Mouse (Mus musculus): ENCODE results near the gene Gm17662. TPM values are rescaled to one million over a fixed set of nuclear protein-coding genes. Genes with fewer than 3 reads are reported as not detected.
A peak's percentile ranks its signal among the peaks of the same experiment; 100 is the strongest.

Gm17662 gene
- polyA plus RNA-seq, 1 experiment = not detected

DNA sequence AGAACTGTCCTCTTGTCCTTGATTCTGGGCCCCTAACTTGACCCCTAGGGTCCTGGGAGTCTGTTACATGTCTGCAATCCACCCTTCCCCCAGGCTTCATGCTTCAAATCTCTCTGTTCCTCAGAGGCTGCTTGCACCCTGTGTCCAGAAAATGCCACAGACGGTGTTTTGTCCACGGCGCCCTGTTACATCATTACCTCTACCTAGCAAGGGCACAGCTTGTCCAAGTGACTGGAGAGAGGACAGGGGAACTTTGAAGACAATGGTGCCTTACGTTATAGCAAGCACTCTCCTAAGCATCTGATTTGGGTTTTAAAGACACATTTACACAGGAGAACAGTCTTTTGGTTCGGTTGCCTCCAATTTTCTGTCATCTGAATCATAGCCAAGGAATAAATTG is 36.5 kb downstream of the Gm17662 start:
- DNase-seq = no peak
- H3K36me3 ChIP-seq (ENCODE audit: control insufficient read depth, insufficient read depth, low read length) = no peaks in the 10 kb centered on the region
- TF ChIP-seq POLR2A (IDR thresholded peaks at IDR 0.05; ENCODE audit: control insufficient read depth, extremely low read depth, insufficient read depth, low read length, poor library complexity) = no peak
- no peak for TF ChIP-seq CTCF (IDR thresholded peaks at IDR 0.05; ENCODE audit: borderline replicate concordance, control insufficient read depth, extremely low read depth, insufficient read depth, low read length, poor library complexity)
- no peaks in the 10 kb centered on the region for H3K4me1 ChIP-seq (replicated peaks; ENCODE audit: control insufficient read depth, insufficient read depth, low read length)
- WGBS = 81% methylated on average over 5 of the region's 5 CpGs
- no peaks in the 10 kb centered on the region for H3K27me3 ChIP-seq (ENCODE audit: control insufficient read depth, insufficient read depth, low read length)
- no peak overlapping the region for H3K27ac ChIP-seq (ENCODE audit: control insufficient read depth, insufficient read depth, low read length)
- no peak overlapping the region for H3K4me3 ChIP-seq (ENCODE audit: control insufficient read depth, insufficient read depth, low read length)

DNA sequence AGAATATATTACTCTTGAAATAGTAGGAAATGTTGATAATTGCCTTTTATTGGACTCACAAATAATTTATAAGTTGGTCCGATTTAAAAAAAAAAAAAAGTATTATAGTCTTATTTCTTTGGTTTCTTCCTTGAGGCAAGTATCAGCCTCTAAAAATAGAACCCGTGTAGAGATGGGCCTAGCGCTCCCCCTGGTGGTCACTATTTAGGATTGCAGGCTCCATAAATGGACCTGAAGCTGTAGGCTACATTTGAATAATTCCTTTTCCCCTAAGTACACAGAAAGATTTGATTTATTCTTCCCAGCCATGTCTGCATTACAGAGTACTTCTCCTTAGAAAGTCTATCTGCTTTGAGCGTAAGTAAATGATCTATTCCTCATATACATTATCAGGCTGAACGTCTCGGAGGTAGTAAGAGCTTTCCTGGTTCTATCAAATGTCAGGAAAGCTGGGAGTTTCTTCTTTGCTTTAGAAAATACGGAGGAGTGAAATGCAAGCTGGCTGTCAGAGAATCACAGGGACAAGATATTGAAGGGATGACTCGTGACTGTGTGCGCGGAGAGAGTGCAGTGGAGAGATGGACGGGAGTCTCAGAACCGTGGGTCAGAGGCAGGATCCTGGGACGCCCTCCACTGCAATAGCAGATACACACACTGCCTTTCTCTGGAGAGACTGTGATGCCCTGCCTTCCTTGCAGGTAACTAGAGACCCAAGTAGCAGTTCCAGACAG is 37.0 kb downstream of the Gm17662 start:
- TF ChIP-seq CTCF (IDR thresholded peaks at IDR 0.05; ENCODE audit: borderline replicate concordance, control insufficient read depth, extremely low read depth, insufficient read depth, low read length, poor library complexity) (no peak), POLR2A (IDR thresholded peaks at IDR 0.05; ENCODE audit: control insufficient read depth, extremely low read depth, insufficient read depth, low read length, poor library complexity) (no peak)
- Histone ChIP-seq H3K27me3 (ENCODE audit: control insufficient read depth, insufficient read depth, low read length) (no peaks in the 10 kb centered on the region), H3K36me3 (ENCODE audit: control insufficient read depth, insufficient read depth, low read length) (no peaks in the 10 kb centered on the region), H3K4me3 (ENCODE audit: control insufficient read depth, insufficient read depth, low read length) (no peak overlapping the region), H3K4me1 (replicated peaks; ENCODE audit: control insufficient read depth, insufficient read depth, low read length) (no peaks in the 10 kb centered on the region), H3K27ac (ENCODE audit: control insufficient read depth, insufficient read depth, low read length) (no peak overlapping the region)
- 61% methylated on average over 13 of the region's 13 CpGs for WGBS
- DNase-seq = peak; percentile 14

DNA sequence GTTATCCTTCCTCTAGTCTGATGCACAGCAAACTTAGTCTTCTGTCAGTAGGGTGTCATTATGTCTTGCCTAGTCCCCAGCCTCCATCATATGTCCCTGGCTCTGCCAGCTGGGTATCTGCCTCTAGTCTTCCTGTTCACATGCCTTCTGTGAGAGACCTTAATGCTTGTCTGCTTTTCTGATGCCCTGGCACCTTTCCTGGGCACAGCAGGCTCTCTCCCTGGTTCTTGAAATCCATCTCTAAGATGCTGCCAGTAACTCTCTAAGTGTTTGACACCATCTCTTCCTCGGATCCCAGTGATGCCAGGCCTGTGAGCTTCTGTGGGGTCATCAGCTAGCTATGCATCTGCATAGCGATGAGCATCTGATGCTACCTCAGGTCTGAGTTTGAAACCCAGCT is 45.7 kb downstream of the Gm17662 start:
- 80% methylated on average over 2 of the region's 2 CpGs for WGBS
- no peaks in the 10 kb centered on the region for H3K27me3 ChIP-seq (ENCODE audit: control insufficient read depth, insufficient read depth, low read length)
- TF ChIP-seq CTCF (IDR thresholded peaks at IDR 0.05; ENCODE audit: borderline replicate concordance, control insufficient read depth, extremely low read depth, insufficient read depth, low read length, poor library complexity) = no peak
- no peak for TF ChIP-seq POLR2A (IDR thresholded peaks at IDR 0.05; ENCODE audit: control insufficient read depth, extremely low read depth, insufficient read depth, low read length, poor library complexity)
- H3K4me3 ChIP-seq (ENCODE audit: control insufficient read depth, insufficient read depth, low read length) = no peak overlapping the region
- no peaks in the 10 kb centered on the region for H3K4me1 ChIP-seq (replicated peaks; ENCODE audit: control insufficient read depth, insufficient read depth, low read length)
- H3K36me3 ChIP-seq (ENCODE audit: control insufficient read depth, insufficient read depth, low read length) = no peaks in the 10 kb centered on the region
- H3K27ac ChIP-seq (ENCODE audit: control insufficient read depth, insufficient read depth, low read length) = no peak overlapping the region
- DNase-seq = no peak

DNA sequence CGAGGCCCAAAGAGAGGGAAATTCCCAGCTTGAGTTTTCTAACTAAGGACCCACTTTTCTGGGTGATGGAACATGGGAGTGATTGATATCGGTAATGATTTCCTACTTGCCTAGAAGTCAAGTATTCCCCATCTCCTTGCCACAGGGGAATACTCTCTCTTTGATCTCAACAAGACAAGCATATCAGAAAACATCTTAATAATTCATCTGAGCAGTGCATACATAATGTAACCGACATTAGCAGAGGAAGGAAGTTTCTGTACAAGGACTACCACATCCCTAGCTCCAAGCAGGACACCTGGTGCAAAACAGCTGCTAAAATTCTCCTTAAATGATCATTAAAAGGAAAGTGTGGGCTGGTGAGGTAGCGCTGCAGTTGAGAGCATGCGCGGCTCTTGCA is 47.9 kb downstream of the Gm17662 start:
- Histone ChIP-seq H3K27ac (ENCODE audit: control insufficient read depth, insufficient read depth, low read length) (no peak overlapping the region), H3K27me3 (ENCODE audit: control insufficient read depth, insufficient read depth, low read length) (no peaks in the 10 kb centered on the region), H3K4me3 (ENCODE audit: control insufficient read depth, insufficient read depth, low read length) (no peak overlapping the region), H3K4me1 (replicated peaks; ENCODE audit: control insufficient read depth, insufficient read depth, low read length) (no peaks in the 10 kb centered on the region), H3K36me3 (ENCODE audit: control insufficient read depth, insufficient read depth, low read length) (no peaks in the 10 kb centered on the region)
- WGBS = 90% methylated on average over 6 of the region's 6 CpGs
- DNase-seq = no peak
- TF ChIP-seq CTCF (IDR thresholded peaks at IDR 0.05; ENCODE audit: borderline replicate concordance, control insufficient read depth, extremely low read depth, insufficient read depth, low read length, poor library complexity) = no peak
- no peak for TF ChIP-seq POLR2A (IDR thresholded peaks at IDR 0.05; ENCODE audit: control insufficient read depth, extremely low read depth, insufficient read depth, low read length, poor library complexity)

Other genes starting within 250 kb of the Gm17662 start
- 0.15 TPM in 1 of 2 replicates, not detected in the other for gene C8b, start 91.0 kb upstream of the Gm17662 start, polyA plus RNA-seq (2012; rRNA removed)
- gene C8a, start 19.1 kb downstream of the Gm17662 start, polyA plus RNA-seq (2012; rRNA removed) = 0.09 TPM in 1 of 2 replicates, not detected in the other
- gene Fyb2, start 56.1 kb downstream of the Gm17662 start, polyA plus RNA-seq (2012; rRNA removed) = 0.54 and 0.70 TPM in 2 replicates

Data from thymus, adult 2 months (tissue).